In the genomic region with DNA sequence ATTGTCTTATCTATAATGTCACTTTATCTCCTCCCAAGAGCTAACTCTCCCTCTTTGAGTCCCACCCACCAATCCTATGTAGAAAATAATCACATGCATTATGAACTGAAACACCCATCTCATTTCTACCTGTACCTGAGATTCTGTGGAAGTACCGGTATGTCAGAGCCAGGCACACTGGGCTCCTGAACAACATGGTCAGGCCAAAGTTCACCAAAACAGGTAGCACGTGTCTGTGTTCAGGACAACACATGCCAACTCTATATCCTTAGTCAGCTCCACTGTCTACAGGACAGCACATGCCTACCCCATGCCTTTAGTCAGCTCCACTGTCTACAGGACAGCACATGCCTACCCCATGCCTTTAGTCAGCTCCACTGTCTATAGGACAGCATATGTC, we compare ENCODE assay signal across 19 mouse cellular contexts.
A peak's percentile ranks its signal among the peaks of the same experiment; 100 is the strongest.
DNase-seq lines count a peak whose midpoint lies in the region; ATAC-seq and TF ChIP-seq lines count a peak whose summit lies in the region.
"Had no signal": no experiment of that assay in that cellular context is flagged by ENCODE, and none has a peak within 500 bp of the region (broad histone marks: within the 10 kb centered on the region; RNA-seq: fewer than 3 reads in every experiment).

No protein-coding gene starts in this region.

- H3K4me1 ChIP-seq in midbrain, embryonic 16.5 days (ENCODE audit: control insufficient read depth, insufficient read depth, low read length) = no peaks in the 10 kb centered on the region
- H3K4me1 ChIP-seq in midbrain, postnatal 0 days (ENCODE audit: insufficient read depth, low read length) = no peaks in the 10 kb centered on the region
- H3K4me1 ChIP-seq: embryonic facial prominence, embryonic 12.5 days; forebrain, embryonic 15.5 days had no signal

- H3K27me3 ChIP-seq in midbrain, embryonic 16.5 days (ENCODE audit: control insufficient read depth, insufficient read depth, low read depth, low read length) = no peaks in the 10 kb centered on the region
- H3K27me3 ChIP-seq in midbrain, postnatal 0 days (ENCODE audit: insufficient read depth, low read length) = no peaks in the 10 kb centered on the region
- H3K27me3 ChIP-seq: CH12.LX; embryonic facial prominence, embryonic 12.5 days; forebrain, embryonic 15.5 days; Patski had no signal

- no peaks in the 10 kb centered on the region for H3K9me3 ChIP-seq in midbrain, embryonic 16.5 days (replicated peaks; ENCODE audit: control insufficient read depth, low read length, poor library complexity, severe bottlenecking)
- H3K9me3 ChIP-seq in midbrain, postnatal 0 days (ENCODE audit: low read length) = no peaks in the 10 kb centered on the region
- H3K9me3 ChIP-seq: embryonic facial prominence, embryonic 12.5 days; forebrain, embryonic 15.5 days; heart, embryonic 10.5 days had no signal

- ATAC-seq in midbrain, embryonic 16.5 days = 0 out of 2 replicates have a peak, but pooled peaks have one; percentile 32
- no peak for ATAC-seq in midbrain, postnatal 0 days (ENCODE audit: low FRiP score)
- ATAC-seq: activated CD4-positive, CD25-positive, alpha-beta regulatory T cell, adult 4 months; forebrain, embryonic 15.5 days; Patski had no signal

- no peak for TF ChIP-seq CTCF in midbrain, postnatal 0 days (IDR thresholded peaks at IDR 0.05)

- DNase-seq in kidney, adult 18-20 months = peak; percentile 46
- DNase-seq in kidney, postnatal 4 days = no peak
- DNase-seq in kidney, postnatal 25 days = peak; percentile 40 to 67
- no peak for DNase-seq in kidney, postnatal 14 days
- no peak for DNase-seq in midbrain, postnatal 0 days (ENCODE audit: low spot score)
- DNase-seq: adrenal gland, postnatal 14 days; cerebellum, adult 11-12 months; cerebellum, adult 9-10 months; cerebellum, postnatal 25 days; heart, adult 18-20 months; heart, postnatal 10 days; heart, postnatal 4 days had no signal

- no peak overlapping the region for H3K4me2 ChIP-seq in midbrain, embryonic 16.5 days (ENCODE audit: low read length)
- no peak overlapping the region for H3K4me2 ChIP-seq in midbrain, postnatal 0 days (ENCODE audit: low read depth, low read length, poor library complexity, severe bottlenecking)
- H3K4me2 ChIP-seq: embryonic facial prominence, embryonic 12.5 days; forebrain, embryonic 15.5 days had no signal

- H3K27ac ChIP-seq in midbrain, embryonic 16.5 days (ENCODE audit: low read length) = no peak overlapping the region
- H3K27ac ChIP-seq in midbrain, postnatal 0 days (ENCODE audit: low read depth, low read length) = no peak overlapping the region
- H3K27ac ChIP-seq: embryonic facial prominence, embryonic 12.5 days; forebrain, embryonic 15.5 days; heart, embryonic 10.5 days had no signal

- 95% methylated on average over 2 of the region's 2 CpGs for WGBS in midbrain, embryonic 16.5 days
- WGBS in midbrain, postnatal 0 days = 92% methylated on average over 2 of the region's 2 CpGs

- no peaks in the 10 kb centered on the region for H3K36me3 ChIP-seq in midbrain, embryonic 16.5 days (ENCODE audit: control insufficient read depth, insufficient read depth, low read length)
- H3K36me3 ChIP-seq in midbrain, postnatal 0 days (ENCODE audit: insufficient read depth, low read length) = no peaks in the 10 kb centered on the region
- H3K36me3 ChIP-seq: embryonic facial prominence, embryonic 12.5 days; forebrain, embryonic 15.5 days; heart, embryonic 10.5 days had no signal

- H3K9ac ChIP-seq in midbrain, embryonic 16.5 days (ENCODE audit: low read depth, low read length) = no peak overlapping the region
- no peak overlapping the region for H3K9ac ChIP-seq in midbrain, postnatal 0 days (replicated peaks; ENCODE audit: low read length, poor library complexity, severe bottlenecking)
- H3K9ac ChIP-seq: embryonic facial prominence, embryonic 12.5 days; forebrain, embryonic 15.5 days had no signal

- H3K4me3 ChIP-seq in midbrain, embryonic 16.5 days (ENCODE audit: low read depth, low read length) = no peak overlapping the region
- no peak overlapping the region for H3K4me3 ChIP-seq in midbrain, postnatal 0 days (ENCODE audit: low read depth, low read length)
- H3K4me3 ChIP-seq: embryonic facial prominence, embryonic 12.5 days; forebrain, embryonic 15.5 days; heart, embryonic 10.5 days had no signal

Comparison
In these comparisons a context has a peak if more than half of its experiments do, and no peak if none do; other contexts are left out.
1. DNase-seq: peak in kidney, adult 18-20 months (single experiment) and kidney, postnatal 25 days (2 of 2); none in kidney, postnatal 4 days (0 of 2), kidney, postnatal 14 days (single experiment) and midbrain, postnatal 0 days (single experiment).